Comparison of ENCODE assay signal across 16 mouse cellular contexts in the genomic region with DNA sequence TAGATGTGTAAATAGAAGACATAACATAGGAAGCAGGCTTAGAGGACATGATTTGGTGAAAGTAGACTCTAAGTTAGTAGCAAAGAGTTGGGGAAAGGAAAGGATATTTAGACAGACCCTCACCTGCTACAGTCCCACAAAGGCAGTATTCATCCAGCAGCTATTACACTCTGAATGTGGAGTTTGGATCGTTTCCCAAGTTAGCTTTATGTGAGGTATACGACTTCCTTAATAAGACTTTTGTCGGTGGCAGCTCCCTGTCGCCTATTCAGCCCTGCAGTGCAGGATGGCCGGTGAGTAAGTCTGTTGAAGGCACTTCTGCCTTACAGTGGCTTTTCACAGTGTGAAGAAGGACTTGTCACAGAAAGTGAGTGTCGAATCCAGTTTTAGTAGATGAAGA.
"Had no signal": no experiment of that assay in that cellular context is flagged by ENCODE, and none has a peak within 500 bp of the region (broad histone marks: within the 10 kb centered on the region; RNA-seq: fewer than 3 reads in every experiment).

No protein-coding gene starts in this region.

- H3K4me3 ChIP-seq: liver, embryonic 13.5 days; liver, embryonic 15.5 days; megakaryocyte, embryonic 14.5 days; midbrain, embryonic 13.5 days; midbrain, embryonic 15.5 days; neural tube, embryonic 12.5 days had no signal

- H3K9me3 ChIP-seq: liver, embryonic 13.5 days; liver, embryonic 15.5 days; midbrain, embryonic 13.5 days; midbrain, embryonic 15.5 days; neural tube, embryonic 12.5 days had no signal

- H3K36me3 ChIP-seq: liver, embryonic 13.5 days; liver, embryonic 15.5 days; midbrain, embryonic 13.5 days; midbrain, embryonic 15.5 days; neural tube, embryonic 12.5 days had no signal

- H3K4me2 ChIP-seq: liver, embryonic 13.5 days; liver, embryonic 15.5 days; midbrain, embryonic 11.5 days; midbrain, embryonic 13.5 days; midbrain, embryonic 15.5 days; neural tube, embryonic 12.5 days had no signal

- H3K27ac ChIP-seq: liver, embryonic 13.5 days; liver, embryonic 15.5 days; macrophage; midbrain, embryonic 13.5 days; midbrain, embryonic 15.5 days; neural tube, embryonic 12.5 days had no signal

- H3K9ac ChIP-seq: liver, embryonic 13.5 days; liver, embryonic 15.5 days; liver, postnatal 0 days; midbrain, embryonic 13.5 days; midbrain, embryonic 15.5 days; neural tube, embryonic 12.5 days had no signal

- ATAC-seq: liver, postnatal 0 days; lung, postnatal 0 days; midbrain, embryonic 13.5 days; midbrain, embryonic 15.5 days had no signal

- DNase-seq: liver, embryonic 13.5 days; liver, postnatal 0 days; lung, postnatal 14 days; right cerebral cortex, postnatal 14 days; spleen, adult 18-20 months; thymus, adult 18-20 months; thymus, postnatal 14 days; thymus, postnatal 36 days had no signal

- H3K27me3 ChIP-seq: midbrain, embryonic 13.5 days; midbrain, embryonic 15.5 days; neural tube, embryonic 12.5 days had no signal

- H3K4me1 ChIP-seq: liver, embryonic 13.5 days; liver, embryonic 15.5 days; midbrain, embryonic 13.5 days; midbrain, embryonic 15.5 days; neural tube, embryonic 12.5 days had no signal
